Mouse (Mus musculus): Measurements from ENCODE around the gene Olfr524. TPM values are rescaled to one million over a fixed set of nuclear protein-coding genes. Genes with fewer than 3 reads are reported as not detected.

Olfr524 gene
- not detected in 2 replicates for polyA plus RNA-seq (2015; fragmentation: Nextera tagmentation; extraction: Ambion mirVana)

GRCm38 (mm10) chr7:140205864-140206263 lies at the start of gene Olfr524:
Gene Olfr524, minus strand, starts transcription at chr7:140205964.
- no peak for ATAC-seq
- Histone ChIP-seq H3K36me3 (ENCODE audit: control insufficient read depth, insufficient read depth, low read length) (no peaks in the 10 kb centered on the region), H3K9ac (ENCODE audit: low read depth, low read length) (no peak within 1 kb of the TSS), H3K4me1 (ENCODE audit: control insufficient read depth, insufficient read depth, low read length) (no peaks in the 10 kb centered on the region), H3K27ac (ENCODE audit: low read length) (no peak within 1 kb of the TSS), H3K4me3 (ENCODE audit: low read depth, low read length) (no peak within 1 kb of the TSS), H3K4me2 (ENCODE audit: low read length) (no peak within 1 kb of the TSS), H3K9me3 (replicated peaks; ENCODE audit: control insufficient read depth, low read length, poor library complexity, severe bottlenecking) (no peaks in the 10 kb centered on the region), H3K27me3 (ENCODE audit: control insufficient read depth, insufficient read depth, low read depth, low read length) (no peaks in the 10 kb centered on the region)

GRCm38 (mm10) chr7:140253780-140254299 lies 48.1 kb upstream of the Olfr524 start:
- no peak for ATAC-seq
- Histone ChIP-seq H3K27me3 (ENCODE audit: control insufficient read depth, insufficient read depth, low read depth, low read length) (no peaks in the 10 kb centered on the region), H3K9me3 (replicated peaks; ENCODE audit: control insufficient read depth, low read length, poor library complexity, severe bottlenecking) (no peaks in the 10 kb centered on the region), H3K4me3 (ENCODE audit: low read depth, low read length) (no peak overlapping the region), H3K4me1 (ENCODE audit: control insufficient read depth, insufficient read depth, low read length) (no peaks in the 10 kb centered on the region), H3K4me2 (ENCODE audit: low read length) (no peak overlapping the region), H3K36me3 (ENCODE audit: control insufficient read depth, insufficient read depth, low read length) (no peaks in the 10 kb centered on the region), H3K9ac (ENCODE audit: low read depth, low read length) (no peak overlapping the region), H3K27ac (ENCODE audit: low read length) (no peak overlapping the region)
- 85% methylated on average over 7 of the region's 7 CpGs for WGBS

GRCm38 (mm10) chr7:140247216-140247615 lies 41.5 kb upstream of the Olfr524 start, which contains the start of gene 5830411N06Rik:
Gene 5830411N06Rik, plus strand, starts transcription at chr7:140247284.
- no peak for ATAC-seq
- WGBS, result 83% methylated on average over 4 of the region's 4 CpGs

DNA sequence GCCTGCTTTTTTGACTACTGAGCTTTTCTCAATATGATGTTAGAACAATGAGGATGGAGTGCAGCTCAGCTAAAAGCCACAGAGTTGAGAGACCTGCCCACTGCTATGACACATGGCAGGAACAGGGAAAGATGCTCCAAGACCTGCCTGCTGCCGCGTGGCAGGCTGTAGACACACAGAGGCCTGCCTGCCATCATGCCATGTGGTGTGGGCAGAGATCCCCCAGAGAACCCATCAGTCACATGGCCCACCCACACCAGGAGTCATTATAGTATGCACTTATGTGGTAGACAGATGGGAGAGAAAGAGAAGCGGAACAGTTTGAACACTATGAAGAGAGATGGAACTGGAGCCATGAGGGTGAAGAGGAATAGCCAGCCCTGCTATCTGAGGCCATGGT lies 27.9 kb upstream of the Olfr524 start:
- H3K27me3 ChIP-seq (ENCODE audit: control insufficient read depth, insufficient read depth, low read depth, low read length), result no peaks in the 10 kb centered on the region
- H3K4me2 ChIP-seq (ENCODE audit: low read length), result no peak overlapping the region
- no peaks in the 10 kb centered on the region for H3K9me3 ChIP-seq (replicated peaks; ENCODE audit: control insufficient read depth, low read length, poor library complexity, severe bottlenecking)
- no peaks in the 10 kb centered on the region for H3K4me1 ChIP-seq (ENCODE audit: control insufficient read depth, insufficient read depth, low read length)
- H3K4me3 ChIP-seq (ENCODE audit: low read depth, low read length), result no peak overlapping the region
- no peak overlapping the region for H3K9ac ChIP-seq (ENCODE audit: low read depth, low read length)
- no peak for ATAC-seq
- H3K27ac ChIP-seq (ENCODE audit: low read length), result no peak overlapping the region
- 89% methylated on average over 3 of the region's 3 CpGs for WGBS
- H3K36me3 ChIP-seq (ENCODE audit: control insufficient read depth, insufficient read depth, low read length), result no peaks in the 10 kb centered on the region

More at GRCm38 (mm10) chr7:140247216-140247615, 41.5 kb upstream of the Olfr524 start, which contains the start of gene 5830411N06Rik:
- Histone ChIP-seq H3K27me3 (ENCODE audit: control insufficient read depth, insufficient read depth, low read depth, low read length) (no peaks in the 10 kb centered on the region), H3K9me3 (replicated peaks; ENCODE audit: control insufficient read depth, low read length, poor library complexity, severe bottlenecking) (no peaks in the 10 kb centered on the region), H3K4me2 (ENCODE audit: low read length) (no peak within 1 kb of the TSS), H3K4me1 (ENCODE audit: control insufficient read depth, insufficient read depth, low read length) (no peaks in the 10 kb centered on the region), H3K27ac (ENCODE audit: low read length) (no peak within 1 kb of the TSS), H3K4me3 (ENCODE audit: low read depth, low read length) (no peak within 1 kb of the TSS), H3K9ac (ENCODE audit: low read depth, low read length) (no peak within 1 kb of the TSS), H3K36me3 (ENCODE audit: control insufficient read depth, insufficient read depth, low read length) (no peaks in the 10 kb centered on the region)

DNA sequence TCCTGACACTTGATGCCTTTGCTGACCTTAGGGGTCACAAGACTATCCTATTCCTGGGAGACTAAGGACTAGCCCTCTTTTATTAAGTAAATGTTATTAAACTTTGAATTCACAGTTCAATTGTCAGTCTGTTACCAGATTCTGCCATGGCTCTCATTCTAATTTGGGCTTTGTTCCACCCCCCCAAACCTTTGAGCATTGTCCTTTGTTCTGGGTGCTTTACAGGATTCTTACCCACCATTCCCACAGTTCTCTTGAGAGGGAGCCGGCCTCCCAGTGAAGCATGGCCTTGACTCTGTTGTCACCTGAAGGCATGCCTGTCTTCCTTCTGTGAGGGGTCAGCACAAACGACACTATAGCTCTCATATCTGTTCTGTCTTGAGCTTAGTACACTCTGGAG lies 25.3 kb upstream of the Olfr524 start:
- no peaks in the 10 kb centered on the region for H3K4me1 ChIP-seq (ENCODE audit: control insufficient read depth, insufficient read depth, low read length)
- ATAC-seq, result no peak
- H3K4me2 ChIP-seq (ENCODE audit: low read length), result no peak overlapping the region
- no peak overlapping the region for H3K9ac ChIP-seq (ENCODE audit: low read depth, low read length)
- H3K4me3 ChIP-seq (ENCODE audit: low read depth, low read length), result no peak overlapping the region
- H3K9me3 ChIP-seq (replicated peaks; ENCODE audit: control insufficient read depth, low read length, poor library complexity, severe bottlenecking), result no peaks in the 10 kb centered on the region
- no peaks in the 10 kb centered on the region for H3K27me3 ChIP-seq (ENCODE audit: control insufficient read depth, insufficient read depth, low read depth, low read length)
- 62% methylated on average over 2 of the region's 2 CpGs for WGBS
- no peaks in the 10 kb centered on the region for H3K36me3 ChIP-seq (ENCODE audit: control insufficient read depth, insufficient read depth, low read length)
- H3K27ac ChIP-seq (ENCODE audit: low read length), result no peak overlapping the region

GRCm38 (mm10) chr7:140228476-140228875 lies 22.7 kb upstream of the Olfr524 start:
- Histone ChIP-seq H3K4me3 (ENCODE audit: low read depth, low read length) (no peak overlapping the region), H3K4me1 (ENCODE audit: control insufficient read depth, insufficient read depth, low read length) (no peaks in the 10 kb centered on the region), H3K27me3 (ENCODE audit: control insufficient read depth, insufficient read depth, low read depth, low read length) (no peaks in the 10 kb centered on the region), H3K27ac (ENCODE audit: low read length) (no peak overlapping the region), H3K36me3 (ENCODE audit: control insufficient read depth, insufficient read depth, low read length) (no peaks in the 10 kb centered on the region), H3K4me2 (ENCODE audit: low read length) (no peak overlapping the region), H3K9me3 (replicated peaks; ENCODE audit: control insufficient read depth, low read length, poor library complexity, severe bottlenecking) (no peaks in the 10 kb centered on the region), H3K9ac (ENCODE audit: low read depth, low read length) (no peak overlapping the region)
- ATAC-seq, result no peak
- 87% methylated on average over 13 of the region's 13 CpGs for WGBS

- no peaks in the 10 kb centered on the region for H3K36me3 ChIP-seq (ENCODE audit: control insufficient read depth, insufficient read depth, low read length)
- no peak overlapping the region for H3K4me2 ChIP-seq (ENCODE audit: low read length)
- H3K27me3 ChIP-seq (ENCODE audit: control insufficient read depth, insufficient read depth, low read depth, low read length), result no peaks in the 10 kb centered on the region
- 88% methylated on average over 13 of the region's 13 CpGs for WGBS
- no peak overlapping the region for H3K27ac ChIP-seq (ENCODE audit: low read length)
- no peak overlapping the region for H3K9ac ChIP-seq (ENCODE audit: low read depth, low read length)
- no peaks in the 10 kb centered on the region for H3K4me1 ChIP-seq (ENCODE audit: control insufficient read depth, insufficient read depth, low read length)
- no peak overlapping the region for H3K4me3 ChIP-seq (ENCODE audit: low read depth, low read length)
- ATAC-seq, result no peak
- no peaks in the 10 kb centered on the region for H3K9me3 ChIP-seq (replicated peaks; ENCODE audit: control insufficient read depth, low read length, poor library complexity, severe bottlenecking)
Measured at GRCm38 (mm10) chr7:140224209-140224608, 18.4 kb upstream of the Olfr524 start.

DNA sequence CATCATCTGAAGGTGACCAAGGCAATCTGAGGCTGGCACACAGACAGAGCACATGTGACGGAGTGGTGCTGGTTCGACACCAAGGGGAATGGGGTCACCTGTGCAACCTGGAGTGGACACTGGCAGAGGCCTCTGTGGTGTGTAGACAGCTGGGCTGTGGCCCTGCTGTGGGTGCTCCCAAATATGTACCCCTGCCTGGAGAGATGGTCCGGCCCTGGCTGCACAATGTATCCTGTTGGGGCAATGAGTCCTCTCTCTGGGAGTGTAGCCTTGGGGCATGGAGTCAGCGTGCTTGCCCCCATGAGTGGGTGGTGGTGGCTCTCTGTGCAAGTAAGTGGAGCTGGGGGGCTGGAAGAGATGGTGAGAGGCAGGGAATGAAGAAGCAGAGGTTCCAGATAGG lies 14.6 kb upstream of the Olfr524 start:
- Histone ChIP-seq H3K4me2 (ENCODE audit: low read length) (no peak overlapping the region), H3K9me3 (replicated peaks; ENCODE audit: control insufficient read depth, low read length, poor library complexity, severe bottlenecking) (no peaks in the 10 kb centered on the region), H3K36me3 (ENCODE audit: control insufficient read depth, insufficient read depth, low read length) (no peaks in the 10 kb centered on the region), H3K27ac (ENCODE audit: low read length) (no peak overlapping the region), H3K27me3 (ENCODE audit: control insufficient read depth, insufficient read depth, low read depth, low read length) (no peaks in the 10 kb centered on the region), H3K4me3 (ENCODE audit: low read depth, low read length) (no peak overlapping the region), H3K4me1 (ENCODE audit: control insufficient read depth, insufficient read depth, low read length) (no peaks in the 10 kb centered on the region), H3K9ac (ENCODE audit: low read depth, low read length) (no peak overlapping the region)
- ATAC-seq, result no peak
- 83% methylated on average over 4 of the region's 4 CpGs for WGBS

- Histone ChIP-seq H3K4me2 (ENCODE audit: low read length) (no peak overlapping the region), H3K4me3 (ENCODE audit: low read depth, low read length) (no peak overlapping the region), H3K27ac (ENCODE audit: low read length) (no peak overlapping the region), H3K27me3 (ENCODE audit: control insufficient read depth, insufficient read depth, low read depth, low read length) (no peaks in the 10 kb centered on the region), H3K9me3 (replicated peaks; ENCODE audit: control insufficient read depth, low read length, poor library complexity, severe bottlenecking) (no peaks in the 10 kb centered on the region), H3K36me3 (ENCODE audit: control insufficient read depth, insufficient read depth, low read length) (no peaks in the 10 kb centered on the region), H3K9ac (ENCODE audit: low read depth, low read length) (no peak overlapping the region), H3K4me1 (ENCODE audit: control insufficient read depth, insufficient read depth, low read length) (no peaks in the 10 kb centered on the region)
- 15% methylated on average over 1 of the region's 1 CpGs for WGBS
- ATAC-seq, result no peak
Measured at GRCm38 (mm10) chr7:140219268-140219667, 13.5 kb upstream of the Olfr524 start.
